Mouse (Mus musculus): Measurements from ENCODE around the gene Capn5. TPM values are rescaled to one million over a fixed set of nuclear protein-coding genes. Genes with fewer than 3 reads are reported as not detected.

The Capn5 gene
- total RNA-seq, 2 experiments from 2014 or later, result 3.7 to 7.0 TPM

GRCm38 (mm10) chr7:98109771-98110170 lies 68.3 kb downstream of the Capn5 start:
- no peak for DNase-seq

GRCm38 (mm10) chr7:98108636-98109430 lies 69.2 kb downstream of the Capn5 start:
- no peak for DNase-seq

- DNase-seq, result no peak
Observed at GRCm38 (mm10) chr7:98106272-98106671, 71.8 kb downstream of the Capn5 start.

- DNase-seq, result peak; percentile 21 to 53
Observed at GRCm38 (mm10) chr7:98104481-98105435, 73.3 kb downstream of the Capn5 start.

GRCm38 (mm10) chr7:98103942-98104292 lies 74.2 kb downstream of the Capn5 start:
- DNase-seq, result no peak

- peak; percentile 81 to 85 for DNase-seq
Observed at GRCm38 (mm10) chr7:98103002-98103941, 74.8 kb downstream of the Capn5 start.

GRCm38 (mm10) chr7:98102488-98102887 lies 75.6 kb downstream of the Capn5 start:
- no peak for DNase-seq

- DNase-seq, result no peak
Observed at GRCm38 (mm10) chr7:98097557-98097956, 80.5 kb downstream of the Capn5 start.

GRCm38 (mm10) chr7:98095852-98096251 lies 82.2 kb downstream of the Capn5 start:
- DNase-seq, result no peak

- no peak for DNase-seq
Observed at GRCm38 (mm10) chr7:98086346-98086745, 91.7 kb downstream of the Capn5 start.

GRCm38 (mm10) chr7:98085314-98085713 lies 92.8 kb downstream of the Capn5 start:
- no peak for DNase-seq

- DNase-seq, result peak in 1 of 2 experiments; percentile 32
Observed at GRCm38 (mm10) chr7:98084541-98085293, 93.4 kb downstream of the Capn5 start.

- no peak for DNase-seq
Observed at GRCm38 (mm10) chr7:98082376-98082775, 95.7 kb downstream of the Capn5 start.

GRCm38 (mm10) chr7:98077453-98077852 lies 100.6 kb downstream of the Capn5 start:
- DNase-seq, result no peak

GRCm38 (mm10) chr7:98071620-98072019 lies 106.5 kb downstream of the Capn5 start:
- DNase-seq, result peak; percentile 91 to 93

Other genes with a start within 250 kb of the Capn5 start
- gene Myo7a, start 58.8 kb downstream of the Capn5 start, total RNA-seq (2021), result 100 to 1,000 TPM; 102 to 124 TPM
- gene Omp, start 32.8 kb downstream of the Capn5 start, total RNA-seq (2021), result 1 to 10 TPM in 1 of 2 experiments, under 1 TPM in 1; 0.20 to 3.1 TPM
- gene B3gnt6, start 21.2 kb upstream of the Capn5 start, total RNA-seq (2021), result 1 to 10 TPM in 1 of 2 experiments, under 1 TPM in 1; 0.20 to 3.2 TPM
- 10 to 100 TPM; 12.9 to 17.3 TPM for gene Acer3, start 142.9 kb upstream of the Capn5 start, total RNA-seq (2021)
- 10 to 100 TPM; 19.8 to 23.4 TPM for gene Tsku, start 183.1 kb upstream of the Capn5 start, total RNA-seq (2021)

Measured in adrenal gland, postnatal 36 days (tissue).